Mouse (Mus musculus) liver, embryonic 16.5 days (tissue): ENCODE measurements at regions not wholly inside any gene's neighbourhood (a gene's known extent, or its start where the extent isn't known, plus 50 kb on each side); places are given as distances from the start of the nearest gene placed in this dataset.

Experiments used
- ATAC-seq: fragments of 200-750 bp; cut with Nextera tagmentation; 2 replicates; pipeline ENCODE4 v1.8.0; 2017; ENCODE audit warnings: low read depth, mild to moderate bottlenecking, moderate number of reproducible peaks, moderate library complexity
- H3K27ac ChIP-seq: fragments of 300-500 bp; sonication (generic); 2 replicates; pipeline ENCODE4 v1.5.1; 2014; ENCODE audit warnings: mild to moderate bottlenecking, low read length
- H3K27me3 ChIP-seq: fragments of 300-500 bp; sonication (generic); 2 replicates; pipeline ENCODE4 v1.6.1; 2014; ENCODE audit warnings: low read depth, low read length, mixed read lengths; ENCODE audit not compliant: control insufficient read depth, insufficient read depth
- H3K36me3 ChIP-seq: fragments of 300-500 bp; sonication (generic); 2 replicates; pipeline ENCODE4 v1.6.1; 2014; ENCODE audit warnings: mild to moderate bottlenecking; ENCODE audit not compliant: control insufficient read depth, insufficient read depth
- H3K4me1 ChIP-seq: fragments of 300-500 bp; sonication (generic); 2 replicates; pipeline ENCODE4 v1.6.1; 2014; ENCODE audit warnings: low read depth, low read length, mixed read lengths; ENCODE audit not compliant: control insufficient read depth
- H3K4me2 ChIP-seq: fragments of 300-500 bp; sonication (generic); 2 replicates; pipeline ENCODE4 v1.6.1; 2014; ENCODE audit warnings: low read depth, low read length, mixed read lengths
- H3K4me3 ChIP-seq: fragments of 300-500 bp; sonication (generic); 2 replicates; pipeline ENCODE4 v1.5.1; 2014; ENCODE audit warnings: low read depth, mild to moderate bottlenecking, low read length
- H3K9ac ChIP-seq: fragments of 300-500 bp; sonication (generic); 2 replicates; pipeline ENCODE4 v1.6.1; 2014; ENCODE audit warnings: low read depth, low read length
- H3K9me3 ChIP-seq: fragments of 300-500 bp; sonication (generic); replicated peaks from 2 replicates; pipeline ENCODE4 v1.6.1; 2016; ENCODE audit warnings: low read length; ENCODE audit not compliant: control insufficient read depth
- WGBS: fragments of 180-500 bp; shearing (Covaris S2); extraction: QIAGEN DNeasy Blood & Tissue Kit; methylation state at CpG from one replicate; pipeline ENCODE4 v1.1.7; 2014; ENCODE audit not compliant: insufficient replicate concordance; 5-methylcytosine and 5-hydroxymethylcytosine counted together

- Histone ChIP-seq H3K36me3 (no peaks in the 10 kb centered on the region), H3K27ac (no peak overlapping the region), H3K9ac (no peak overlapping the region), H3K4me2 (no peak overlapping the region), H3K27me3 (no peaks in the 10 kb centered on the region), H3K4me3 (no peak overlapping the region), H3K4me1 (no peaks in the 10 kb centered on the region), H3K9me3 (no peaks in the 10 kb centered on the region)
- ATAC-seq, result no peak
- 54% methylated on average over 2 of the region's 2 CpGs for WGBS
Observed at GRCm38 (mm10) chr13:90340647-90341160, 251.3 kb upstream of the Xrcc4 start.

GRCm38 (mm10) chr13:90337591-90337990, 248.2 kb upstream of the Xrcc4 start:
- Histone ChIP-seq H3K4me3 (no peak overlapping the region), H3K27me3 (no peaks in the 10 kb centered on the region), H3K4me1 (no peaks in the 10 kb centered on the region), H3K9me3 (no peaks in the 10 kb centered on the region), H3K9ac (no peak overlapping the region), H3K4me2 (no peak overlapping the region), H3K27ac (no peak overlapping the region), H3K36me3 (no peaks in the 10 kb centered on the region)
- ATAC-seq, result no peak
- WGBS, result 49% methylated on average over 1 of the region's 1 CpGs

GRCm38 (mm10) chr13:90335741-90336037, 246.3 kb upstream of the Xrcc4 start:
- 54% methylated on average over 3 of the region's 3 CpGs for WGBS
- Histone ChIP-seq H3K27ac (no peak overlapping the region), H3K4me1 (no peaks in the 10 kb centered on the region), H3K36me3 (no peaks in the 10 kb centered on the region), H3K9ac (no peak overlapping the region), H3K4me2 (no peak overlapping the region), H3K4me3 (no peak overlapping the region), H3K27me3 (no peaks in the 10 kb centered on the region), H3K9me3 (no peaks in the 10 kb centered on the region)
- ATAC-seq, result no peak

GRCm38 (mm10) chr13:90334934-90335740, 245.7 kb upstream of the Xrcc4 start:
- Histone ChIP-seq H3K36me3 (no peaks in the 10 kb centered on the region), H3K4me3 (no peak overlapping the region), H3K9ac (no peak overlapping the region), H3K9me3 (no peaks in the 10 kb centered on the region), H3K4me2 (no peak overlapping the region), H3K4me1 (no peaks in the 10 kb centered on the region), H3K27ac (no peak overlapping the region), H3K27me3 (no peaks in the 10 kb centered on the region)
- 52% methylated on average over 6 of the region's 6 CpGs for whole genome bisulfite sequencing
- no peak for ATAC-seq

- no peak for ATAC-seq
- Histone ChIP-seq H3K4me2 (no peak overlapping the region), H3K36me3 (no peaks in the 10 kb centered on the region), H3K4me3 (no peak overlapping the region), H3K4me1 (no peaks in the 10 kb centered on the region), H3K9ac (no peak overlapping the region), H3K9me3 (no peaks in the 10 kb centered on the region), H3K27ac (no peak overlapping the region), H3K27me3 (no peaks in the 10 kb centered on the region)
Observed at GRCm38 (mm10) chr13:90334286-90334685, 244.9 kb upstream of the Xrcc4 start.

- Histone ChIP-seq H3K9me3 (no peaks in the 10 kb centered on the region), H3K27ac (no peak overlapping the region), H3K4me3 (no peak overlapping the region), H3K9ac (no peak overlapping the region), H3K27me3 (no peaks in the 10 kb centered on the region), H3K4me2 (no peak overlapping the region), H3K4me1 (no peaks in the 10 kb centered on the region), H3K36me3 (no peaks in the 10 kb centered on the region)
- no peak for ATAC-seq
- 64% methylated on average over 3 of the region's 3 CpGs for WGBS
Observed at GRCm38 (mm10) chr13:90325226-90325625, 235.8 kb upstream of the Xrcc4 start.

- Histone ChIP-seq H3K4me2 (no peak overlapping the region), H3K9me3 (no peaks in the 10 kb centered on the region), H3K27me3 (no peaks in the 10 kb centered on the region), H3K4me1 (no peaks in the 10 kb centered on the region), H3K36me3 (no peaks in the 10 kb centered on the region), H3K9ac (no peak overlapping the region), H3K4me3 (no peak overlapping the region), H3K27ac (no peak overlapping the region)
- ATAC-seq, result no peak
- 65% methylated on average over 9 of the region's 9 CpGs for WGBS
Observed at GRCm38 (mm10) chr13:90313209-90313978, 224.0 kb upstream of the Xrcc4 start.

- no peak overlapping the region for H3K4me2 ChIP-seq
- no peaks in the 10 kb centered on the region for H3K9me3 ChIP-seq
- H3K27ac ChIP-seq, result no peak overlapping the region
- H3K36me3 ChIP-seq, result no peaks in the 10 kb centered on the region
- ATAC-seq, result no peak
- no peaks in the 10 kb centered on the region for H3K4me1 ChIP-seq
- no peaks in the 10 kb centered on the region for H3K27me3 ChIP-seq
- no peak overlapping the region for H3K9ac ChIP-seq
- no peak overlapping the region for H3K4me3 ChIP-seq
Observed at GRCm38 (mm10) chr13:90310482-90310881, 221.1 kb upstream of the Xrcc4 start.

- WGBS, result 49% methylated on average over 3 of the region's 3 CpGs
- Histone ChIP-seq H3K9me3 (no peaks in the 10 kb centered on the region), H3K36me3 (no peaks in the 10 kb centered on the region), H3K9ac (no peak overlapping the region), H3K4me3 (no peak overlapping the region), H3K27me3 (no peaks in the 10 kb centered on the region), H3K4me2 (no peak overlapping the region), H3K4me1 (no peaks in the 10 kb centered on the region), H3K27ac (no peak overlapping the region)
- ATAC-seq, result no peak
Observed at GRCm38 (mm10) chr13:90300481-90300880, 211.1 kb upstream of the Xrcc4 start.
